Mouse (Mus musculus) erythroblast, adult 5-6 weeks (primary cell): ENCODE measurements around the gene Doc2a. TPM values are rescaled to one million over a fixed set of nuclear protein-coding genes. Genes with fewer than 3 reads are reported as not detected.
"Not testable (repeated sequence)": the region's sequence is repeated elsewhere in the genome, so short reads cannot be mapped to it uniquely, and the experiment has no call there.

Source experiments
- ATAC-seq: replicated peaks from 2 replicates; pipeline ENCODE4 v1.8.0; 2016; ENCODE audit warnings: moderate number of reproducible peaks, mild to moderate bottlenecking, moderate TSS enrichment, inconsistent platforms; ENCODE audit not compliant: poor library complexity, low FRiP score, severe bottlenecking
- total RNA-seq, 2 experiments: library from RNA; stranded (forward) in 1 of 2; stranded (reverse) in 1 of 2; fragments of 150-400 nt in 1 of 2; fragments of 200-764, 138-1000 nt in 1 of 2; gene quantifications; 2 replicates each; pipeline versions ENCODE4 v1.2.3 to v1.2.4; 2015 to 2017; ENCODE audit warnings: low replicate concordance in 2 of 2

The Doc2a gene
- total RNA-seq, 2 experiments from 2014 or later: not detected

DNA sequence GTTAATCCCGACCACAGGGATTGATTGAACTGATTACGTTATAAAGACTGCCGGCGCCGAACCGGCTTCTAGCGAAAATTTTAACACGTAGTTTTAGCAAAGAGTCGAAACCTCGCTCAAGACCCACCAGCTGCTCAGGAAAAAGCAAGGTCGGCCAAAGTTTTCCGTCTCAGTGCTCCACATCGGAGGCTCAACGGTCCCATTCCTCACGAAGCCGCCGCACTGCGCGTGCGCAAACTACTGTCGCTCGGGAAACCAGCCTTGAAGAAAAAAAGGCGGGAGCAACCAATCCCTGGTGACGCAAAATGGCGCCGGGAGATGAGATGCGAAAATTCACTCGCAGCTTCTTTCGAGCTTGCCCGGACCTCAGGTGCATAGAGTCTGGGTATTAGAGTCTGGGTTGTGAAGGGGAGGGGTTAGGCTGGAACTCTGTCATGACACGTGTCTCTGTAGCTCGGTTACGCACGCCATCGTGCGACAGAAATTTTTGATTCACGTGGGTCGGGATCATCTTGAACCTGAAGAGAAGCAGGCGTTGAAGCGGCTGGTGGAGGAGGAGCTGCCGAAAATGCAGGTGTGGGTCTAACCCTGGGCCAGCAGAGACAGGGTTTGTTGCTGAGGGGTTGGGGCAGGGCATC, 15.1 kb downstream of the Doc2a start, which contains the start of gene Ino80e:
Gene Ino80e (minus strand): TSS at position 231 of the 638 bp plus-strand sequence.
- ATAC-seq: peak; percentile 78

GRCm38 (mm10) chr7:126863791-126864190, 16.6 kb downstream of the Doc2a start:
- no peak for ATAC-seq

GRCm38 (mm10) chr7:126867534-126867933, 20.3 kb downstream of the Doc2a start:
- ATAC-seq: no peak

DNA sequence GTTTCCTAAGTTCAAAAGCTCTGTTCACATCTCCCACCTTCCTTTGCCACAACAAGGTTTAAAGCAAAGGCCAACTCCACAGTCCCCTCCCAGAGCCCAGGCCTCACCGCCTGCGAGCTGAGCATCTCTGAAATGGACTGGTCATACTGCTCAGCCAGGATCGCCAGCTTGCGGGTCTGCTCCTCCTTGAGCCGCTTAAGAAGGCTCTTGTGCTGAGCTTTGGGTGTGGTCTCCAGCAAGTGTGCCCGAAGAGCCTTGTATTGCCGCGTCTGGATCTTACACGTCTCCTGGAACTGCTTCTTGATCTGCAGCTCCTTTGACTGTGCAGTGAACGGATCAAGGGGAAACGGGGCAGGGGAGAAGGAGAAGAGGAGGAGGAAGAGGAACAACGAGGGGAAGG, 20.8 kb downstream of the Doc2a start:
- no peak for ATAC-seq

DNA sequence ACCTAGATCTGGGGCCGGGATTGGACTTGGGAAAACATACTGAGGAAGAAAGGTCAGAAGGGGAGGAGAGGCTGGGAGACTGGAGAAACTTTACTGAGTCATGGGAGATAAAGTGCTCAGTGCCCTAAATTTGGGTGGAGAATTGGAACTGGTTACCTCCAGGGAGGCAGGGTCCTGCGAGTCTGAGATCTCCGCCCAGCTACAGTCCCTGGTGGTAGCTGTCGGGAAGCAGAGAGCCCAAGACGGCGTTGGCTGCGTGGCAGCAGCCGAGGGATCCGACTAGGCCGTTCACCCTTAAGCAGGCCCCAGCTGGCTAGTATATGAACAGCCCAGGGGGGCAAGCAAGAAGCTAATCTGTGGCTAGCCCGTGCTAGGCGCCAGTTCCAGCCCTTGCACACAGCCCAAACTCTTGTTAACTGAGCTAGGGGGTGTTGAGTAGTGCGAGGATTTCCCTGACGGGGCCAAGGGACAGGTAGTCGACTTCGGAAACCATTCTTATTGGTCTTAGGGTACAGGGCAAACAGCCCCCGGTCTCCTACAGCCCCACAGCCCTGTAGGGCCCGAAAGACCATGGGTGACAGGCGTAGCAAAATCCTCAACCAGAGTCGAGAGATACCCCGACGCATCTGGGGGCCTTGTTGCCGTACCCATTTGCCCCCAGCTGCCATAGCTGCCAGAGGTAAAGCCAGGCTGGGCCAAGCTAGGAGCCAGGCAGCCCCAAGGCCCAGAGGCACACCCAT, 22.7 kb downstream of the Doc2a start:
- ATAC-seq: no peak

GRCm38 (mm10) chr7:126870520-126870891, 23.3 kb downstream of the Doc2a start:
- ATAC-seq: no peak

DNA sequence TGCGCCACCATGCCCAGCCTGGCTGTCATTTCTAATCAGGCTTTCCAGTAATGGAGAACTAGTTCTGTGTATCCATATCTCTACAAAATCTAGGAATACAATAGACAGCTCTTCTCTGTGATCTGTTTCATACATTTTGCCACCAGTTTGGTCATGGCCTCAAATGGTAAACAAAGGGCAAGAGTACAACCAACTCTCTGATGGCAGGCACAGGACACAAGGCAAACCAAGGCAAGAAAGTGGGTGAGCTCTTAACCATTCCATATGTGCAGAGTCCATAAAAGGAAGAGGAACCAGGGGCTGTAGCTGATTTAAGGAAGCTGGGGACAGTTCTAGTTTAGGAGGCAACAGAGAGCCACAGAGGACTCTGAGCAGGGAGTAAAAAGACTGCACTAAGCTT, 30.0 kb downstream of the Doc2a start:
- no peak for ATAC-seq

DNA sequence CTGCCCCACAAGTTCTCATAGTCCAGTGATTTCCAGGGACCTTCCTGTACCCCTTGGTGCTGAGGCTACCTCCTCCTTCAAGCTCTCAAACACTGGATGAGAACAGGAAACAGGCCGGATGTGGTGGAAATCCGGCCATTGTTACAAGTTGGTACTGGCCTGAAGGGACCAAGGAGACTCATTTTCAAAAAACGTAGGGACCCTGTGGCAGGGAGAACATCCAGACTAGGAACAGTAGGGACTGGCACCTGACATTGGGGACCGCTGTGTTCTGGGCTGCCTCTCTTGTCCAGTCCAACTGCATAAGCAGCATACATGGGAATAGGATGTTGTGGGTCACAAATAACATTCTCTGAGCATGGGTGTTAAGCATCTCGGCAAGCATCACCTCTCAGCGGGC, 33.8 kb downstream of the Doc2a start:
- ATAC-seq: no peak

- peak; percentile 11; the same call in 1 of the 2 replicates for ATAC-seq
Observed at GRCm38 (mm10) chr7:126883731-126884181, 36.5 kb downstream of the Doc2a start.

- ATAC-seq: peak; percentile 89
Observed at GRCm38 (mm10) chr7:126884286-126885164, 37.3 kb downstream of the Doc2a start, which contains the start of gene Taok2. Gene Taok2 (minus strand): TSS chr7:126884703.

GRCm38 (mm10) chr7:126887281-126887680, 40.1 kb downstream of the Doc2a start:
- ATAC-seq: no peak

- ATAC-seq: no peak
Observed at GRCm38 (mm10) chr7:126888852-126889251, 41.6 kb downstream of the Doc2a start.

DNA sequence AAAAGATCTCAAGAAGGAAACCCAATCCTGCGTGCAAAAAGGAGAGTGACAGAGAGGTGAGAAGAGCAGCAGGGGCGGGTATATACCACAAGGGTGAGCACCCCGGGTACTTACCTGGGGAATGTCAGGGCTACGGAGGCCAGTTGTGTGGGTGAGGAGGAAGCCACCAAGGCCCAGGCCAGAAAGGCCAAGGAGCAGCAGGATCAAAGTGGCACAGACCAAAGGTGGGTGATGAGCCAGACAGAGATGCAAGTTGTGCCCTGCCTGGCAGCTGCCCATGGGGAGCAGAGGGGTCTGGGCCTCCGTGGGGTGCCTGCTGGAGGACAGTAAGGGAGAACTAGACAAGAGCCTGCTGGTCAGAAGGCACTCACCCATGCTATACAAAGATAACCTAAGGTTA, 49.7 kb downstream of the Doc2a start:
- no peak for ATAC-seq

GRCm38 (mm10) chr7:126897390-126898101, 50.3 kb downstream of the Doc2a start:
- peak; percentile 73 for ATAC-seq

DNA sequence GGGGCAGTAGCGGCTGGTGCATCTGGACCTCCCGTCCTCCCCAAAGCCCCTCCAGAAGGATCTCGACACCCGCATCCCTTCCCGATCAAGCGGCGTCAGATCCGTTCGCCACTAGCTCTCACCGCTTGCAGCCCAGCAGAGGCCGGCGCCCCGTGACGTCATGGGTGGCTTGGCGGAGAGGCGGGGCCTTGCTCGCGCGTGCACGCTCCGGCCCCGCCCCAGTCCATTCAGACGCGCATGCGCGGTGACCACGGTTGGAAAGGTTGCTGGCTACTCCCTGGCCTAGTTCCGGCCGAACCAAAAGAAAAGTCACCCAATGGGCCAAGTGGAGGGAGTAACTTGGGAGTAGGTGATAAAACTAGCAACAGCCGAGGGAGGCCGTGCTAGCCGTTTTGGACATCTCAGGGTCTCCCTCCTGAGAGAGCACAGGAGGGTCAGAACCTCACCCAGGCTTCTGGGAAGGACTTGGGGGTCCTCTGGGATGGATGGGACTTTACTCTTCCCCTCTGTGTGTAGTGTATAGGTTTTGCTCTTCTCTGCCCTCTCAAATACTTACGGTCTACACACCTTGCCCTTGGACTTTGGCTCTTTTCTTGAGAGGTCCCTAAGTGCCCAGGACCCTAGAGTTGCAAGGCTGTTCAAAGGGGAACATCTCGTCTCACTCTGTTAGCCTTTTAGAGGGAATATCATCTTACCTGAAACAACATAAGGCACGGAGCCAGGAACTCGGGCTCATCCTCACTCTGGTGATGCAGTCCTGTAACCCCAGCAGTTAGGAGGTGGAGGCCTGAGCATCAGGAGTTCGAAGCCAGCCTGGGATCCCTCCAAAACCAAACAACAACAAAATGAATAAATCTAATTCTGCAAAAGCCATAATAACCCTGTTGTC, 51.1 kb downstream of the Doc2a start:
- peak; percentile 94 for ATAC-seq

DNA sequence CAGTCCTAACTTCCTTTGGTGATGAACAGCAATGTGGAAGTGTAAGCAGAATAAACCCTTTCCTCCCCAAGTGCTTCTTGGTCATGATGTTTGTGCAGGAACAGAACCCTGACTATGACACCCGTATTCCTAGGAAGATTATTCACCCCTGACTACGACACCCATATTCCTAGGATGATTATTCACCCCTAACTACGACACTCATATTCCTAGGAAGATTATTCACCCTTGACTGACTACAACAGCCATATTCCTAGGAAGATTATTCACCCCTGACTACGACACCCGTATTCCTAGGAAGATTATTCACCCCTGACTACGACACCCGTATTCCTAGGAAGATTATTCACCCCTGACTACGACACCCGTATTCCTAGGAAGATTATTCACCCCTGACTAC, 52.6 kb downstream of the Doc2a start:
- ATAC-seq: not testable (repeated sequence)
